Mouse (Mus musculus): ENCODE measurements around the gene Smim24.
A peak's percentile ranks its signal among the peaks of the same experiment; 100 is the strongest.

Gene Smim24

DNA sequence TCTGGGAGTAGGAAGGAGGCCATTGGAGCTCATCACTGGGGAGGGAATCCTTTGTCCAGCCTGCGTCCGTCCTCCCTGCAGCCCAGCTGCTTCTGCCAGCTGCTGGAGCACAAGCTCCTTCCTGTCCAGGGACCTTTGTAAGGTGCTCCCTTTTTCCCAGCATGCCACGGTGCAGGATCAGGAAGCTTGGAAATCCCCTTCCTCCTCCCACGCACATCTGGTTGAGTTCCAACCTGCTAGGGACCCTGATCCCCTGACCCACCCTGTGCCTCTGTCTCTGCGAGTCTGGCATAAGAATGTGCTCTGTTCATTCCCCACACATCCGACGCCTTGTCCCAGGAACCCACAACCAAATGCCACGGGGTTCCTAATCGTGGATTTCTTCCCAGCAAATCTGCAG is 18.1 kb downstream of the Smim24 start:
- no peak for DNase-seq (ENCODE audit: low spot score)

GRCm38 (mm10) chr10:81411471-81412400 is 18.9 kb downstream of the Smim24 start:
- DNase-seq (ENCODE audit: low spot score), result no peak

DNA sequence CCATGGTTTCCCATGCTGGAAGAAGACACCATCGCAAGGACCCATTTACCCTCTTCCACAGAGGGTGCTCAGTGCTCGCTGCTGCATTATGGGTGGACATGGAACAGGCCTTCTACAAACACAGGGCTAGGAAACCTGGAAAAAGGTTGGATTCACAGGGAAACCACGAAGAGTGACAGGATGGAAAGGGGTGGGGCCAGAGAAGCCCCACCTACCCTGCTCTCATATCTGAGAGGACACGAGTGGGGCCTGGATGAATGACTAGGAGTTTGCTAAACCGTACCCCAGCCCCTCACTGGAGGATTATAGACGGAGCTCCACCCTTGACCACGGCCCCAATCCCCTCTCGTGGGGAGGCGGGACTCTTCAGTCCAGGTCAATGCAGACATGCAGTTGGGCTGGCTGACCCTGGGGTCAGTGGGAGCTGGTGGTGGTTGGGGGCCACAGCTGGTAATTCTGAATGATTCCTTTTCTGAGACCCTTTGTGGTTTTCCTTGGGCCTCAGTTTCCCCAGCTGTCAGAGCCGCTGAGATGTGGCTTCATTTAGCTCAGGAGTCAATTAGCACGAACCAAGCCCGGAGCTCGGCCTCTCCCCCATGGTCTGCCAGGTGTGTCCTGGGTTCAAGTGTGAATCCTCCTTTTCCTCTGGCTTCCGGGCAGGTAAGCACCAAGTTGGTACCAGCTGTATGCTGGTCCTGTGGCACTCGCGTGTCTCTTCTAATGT is 19.9 kb downstream of the Smim24 start:
- peak; percentile 9 for DNase-seq (ENCODE audit: low spot score)

DNA sequence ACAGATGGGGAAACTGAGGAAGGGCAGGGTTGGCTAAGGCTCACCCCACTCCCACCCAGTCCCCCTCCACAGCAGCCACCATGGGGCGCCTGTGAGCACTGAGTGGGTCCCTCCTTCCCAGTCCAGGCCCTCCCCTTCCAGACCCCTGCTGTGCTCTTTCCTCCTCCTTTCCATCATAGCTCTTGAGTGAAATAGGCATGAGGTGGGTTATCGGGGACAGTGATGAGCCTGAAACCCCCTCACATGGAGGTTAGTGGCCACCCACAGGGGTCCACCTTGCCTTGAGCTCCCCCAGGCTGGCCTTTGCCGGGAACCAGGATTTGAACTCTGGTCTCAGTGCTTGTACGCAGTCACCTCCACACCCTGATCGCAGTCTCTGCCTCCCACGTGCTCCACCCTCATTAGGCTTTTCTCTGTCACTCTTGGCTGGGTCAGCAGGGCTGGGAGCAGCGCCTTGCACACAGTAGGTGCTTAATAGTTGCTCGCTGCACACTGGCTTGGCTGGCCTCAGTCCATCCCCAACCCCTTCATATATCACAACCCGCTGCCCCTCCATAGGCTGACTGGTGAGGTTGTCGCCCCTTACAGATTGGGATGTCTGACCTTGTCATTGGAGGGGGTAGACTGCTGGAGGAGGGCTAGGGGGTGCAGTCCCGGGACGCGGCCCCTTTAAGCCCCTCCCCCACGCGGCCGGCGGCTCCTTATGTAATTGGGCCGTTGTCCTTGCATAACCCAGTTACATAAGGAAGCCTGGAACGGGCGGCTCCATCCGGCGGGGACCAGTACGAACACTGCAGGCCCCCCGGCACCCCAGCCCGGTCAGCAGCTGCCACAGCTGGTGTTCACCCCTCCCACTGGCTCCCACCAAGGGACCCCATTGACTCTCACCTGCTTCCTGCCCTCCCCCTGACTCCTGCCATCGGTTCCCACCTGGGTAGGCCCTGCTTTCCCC is 20.7 kb downstream of the Smim24 start:
- peak; percentile 74 for DNase-seq (ENCODE audit: low spot score)

DNA sequence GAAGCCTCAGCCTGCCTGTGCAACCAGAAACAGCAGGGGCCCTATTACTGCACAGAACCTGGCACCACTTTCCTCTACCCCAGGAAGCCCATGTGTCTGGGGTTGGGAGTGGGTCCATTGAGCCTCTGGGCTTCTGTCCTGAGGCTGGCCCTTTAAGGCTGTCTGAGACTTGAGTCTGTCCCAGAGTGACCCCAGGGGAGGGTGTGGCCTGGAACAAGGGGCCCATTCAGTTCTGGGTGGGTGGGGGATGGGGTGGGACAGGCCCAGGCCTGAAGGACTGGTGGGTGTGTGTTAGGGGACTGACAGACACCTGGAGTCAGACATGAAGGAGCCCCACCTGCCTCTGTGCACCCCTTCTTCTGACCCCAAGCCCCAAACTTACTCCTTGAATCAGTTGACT is 21.8 kb downstream of the Smim24 start:
- peak; percentile 62 for DNase-seq (ENCODE audit: low spot score)

GRCm38 (mm10) chr10:81415146-81415545 is 22.3 kb downstream of the Smim24 start:
- DNase-seq (ENCODE audit: low spot score), result no peak

GRCm38 (mm10) chr10:81415549-81416310 is 22.9 kb downstream of the Smim24 start:
- no peak for DNase-seq (ENCODE audit: low spot score)

DNA sequence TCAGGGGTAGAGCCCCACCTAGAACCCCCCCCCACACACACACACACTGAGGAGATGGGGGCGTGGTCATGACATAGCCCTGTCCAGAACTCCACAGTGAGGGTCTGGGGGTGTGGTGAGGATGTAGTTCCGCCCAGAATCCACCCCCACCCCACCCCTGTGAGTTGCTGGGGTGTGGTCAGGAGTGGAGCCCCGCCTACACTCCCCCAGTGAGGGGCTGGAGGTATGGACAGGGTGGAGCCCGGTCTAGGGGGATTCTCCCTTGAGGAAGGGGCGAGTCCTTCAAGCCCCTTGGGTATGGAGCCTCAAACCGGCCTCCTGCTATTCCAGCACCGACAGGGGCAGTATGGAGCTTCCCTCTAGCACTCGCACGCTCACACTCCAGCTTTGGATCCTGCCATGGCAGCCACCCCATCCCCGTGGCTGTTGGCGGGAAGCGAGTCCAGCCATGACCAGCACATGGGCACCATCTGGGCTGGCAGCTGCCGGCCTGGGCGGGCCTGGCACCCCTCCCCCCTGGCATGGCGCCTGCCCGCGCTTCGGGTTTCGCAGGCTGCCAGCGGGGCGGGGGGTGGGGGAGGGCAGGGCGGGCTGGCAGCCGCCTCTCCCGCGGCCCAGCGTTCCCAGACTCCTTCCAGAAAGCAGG is 23.9 kb downstream of the Smim24 start:
- DNase-seq (ENCODE audit: low spot score), result peak; percentile 88

GRCm38 (mm10) chr10:81417227-81418215 is 24.7 kb downstream of the Smim24 start:
- no peak for DNase-seq (ENCODE audit: low spot score)

DNA sequence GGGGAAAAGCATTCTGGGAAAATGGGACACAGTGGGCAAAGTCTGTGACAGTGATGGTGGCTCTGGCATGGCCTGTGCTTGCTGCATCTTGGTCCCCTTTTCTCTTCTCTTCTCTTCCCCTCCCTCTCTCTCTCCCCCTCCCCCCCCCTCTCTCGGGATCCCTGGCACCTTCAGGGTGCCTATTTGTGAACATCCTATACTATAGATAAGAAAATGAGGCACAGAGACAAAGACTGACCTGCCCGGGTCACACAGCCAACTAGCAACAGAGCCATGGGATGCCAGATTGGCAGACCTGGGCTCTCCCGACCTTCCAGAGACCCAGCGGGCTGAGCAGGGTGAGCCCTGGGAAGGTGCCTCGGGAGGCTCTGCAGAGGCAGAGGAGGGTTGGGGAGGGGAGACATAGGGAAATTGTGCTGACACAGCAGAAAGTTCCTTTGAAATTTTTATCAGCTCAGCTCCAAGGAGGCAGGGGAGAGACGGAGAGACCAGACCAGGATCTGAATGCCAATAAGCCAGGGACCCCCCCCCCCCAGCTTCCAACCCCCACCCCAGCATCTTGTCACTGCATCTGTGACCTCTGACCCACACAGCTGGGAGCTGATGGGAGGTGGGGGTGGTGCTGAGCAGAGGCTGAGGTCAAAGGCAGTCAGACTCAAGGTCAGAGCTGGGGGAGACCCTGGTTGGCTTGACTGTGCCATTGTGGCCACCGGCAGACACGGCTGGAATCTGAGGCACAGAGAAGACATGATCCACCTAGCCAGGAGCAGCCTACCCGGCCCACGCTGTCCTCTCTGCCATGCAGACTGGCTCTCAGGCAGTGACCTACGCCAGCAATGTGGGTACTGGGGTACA is 25.6 kb downstream of the Smim24 start:
- no peak for DNase-seq (ENCODE audit: low spot score)

GRCm38 (mm10) chr10:81419111-81419928 is 26.5 kb downstream of the Smim24 start:
- no peak for DNase-seq (ENCODE audit: low spot score)

- DNase-seq (ENCODE audit: low spot score), result no peak
These were observed 27.4 kb downstream of the Smim24 start for GRCm38 (mm10) chr10:81420191-81420767.

- DNase-seq (ENCODE audit: low spot score), result no peak
These were observed 28.4 kb downstream of the Smim24 start for GRCm38 (mm10) chr10:81421041-81421796.

- no peak for DNase-seq (ENCODE audit: low spot score)
These were observed 28.9 kb downstream of the Smim24 start for GRCm38 (mm10) chr10:81421797-81422100.

DNA sequence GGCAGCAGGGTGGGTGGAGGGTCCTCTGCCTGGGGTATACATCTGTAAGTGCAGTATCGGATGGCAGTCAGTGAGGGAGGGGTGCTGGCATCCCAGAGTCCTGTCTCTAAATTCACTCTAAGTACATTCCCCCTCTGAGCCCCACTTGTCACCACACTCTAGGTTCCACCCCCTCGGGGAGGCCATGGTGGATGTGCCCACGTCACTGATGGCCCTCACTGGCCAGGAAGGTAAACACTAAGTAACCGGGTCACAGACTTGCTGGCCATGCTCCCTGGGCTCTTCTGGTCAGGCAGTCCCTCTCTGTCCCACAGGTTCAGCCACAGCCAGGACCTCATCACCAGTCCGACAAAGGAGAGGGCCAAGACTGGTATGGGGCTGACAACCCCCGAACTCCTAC is 29.3 kb downstream of the Smim24 start:
- DNase-seq (ENCODE audit: low spot score), result no peak

GRCm38 (mm10) chr10:81422661-81423217 is 29.9 kb downstream of the Smim24 start:
- DNase-seq (ENCODE audit: low spot score), result no peak

Measured in embryo, embryonic 10.5 days (tissue).